Mouse (Mus musculus) liver, adult (tissue): ENCODE results near the gene Ascc3.

Source experiments
- GATA4 ChIP-seq: IDR thresholded peaks from 2 replicates; pipeline ENCODE4 v1.6.1; 2014; ENCODE audit warnings: mild to moderate bottlenecking, low read length; ENCODE audit not compliant: insufficient replicate concordance

Gene Ascc3

DNA sequence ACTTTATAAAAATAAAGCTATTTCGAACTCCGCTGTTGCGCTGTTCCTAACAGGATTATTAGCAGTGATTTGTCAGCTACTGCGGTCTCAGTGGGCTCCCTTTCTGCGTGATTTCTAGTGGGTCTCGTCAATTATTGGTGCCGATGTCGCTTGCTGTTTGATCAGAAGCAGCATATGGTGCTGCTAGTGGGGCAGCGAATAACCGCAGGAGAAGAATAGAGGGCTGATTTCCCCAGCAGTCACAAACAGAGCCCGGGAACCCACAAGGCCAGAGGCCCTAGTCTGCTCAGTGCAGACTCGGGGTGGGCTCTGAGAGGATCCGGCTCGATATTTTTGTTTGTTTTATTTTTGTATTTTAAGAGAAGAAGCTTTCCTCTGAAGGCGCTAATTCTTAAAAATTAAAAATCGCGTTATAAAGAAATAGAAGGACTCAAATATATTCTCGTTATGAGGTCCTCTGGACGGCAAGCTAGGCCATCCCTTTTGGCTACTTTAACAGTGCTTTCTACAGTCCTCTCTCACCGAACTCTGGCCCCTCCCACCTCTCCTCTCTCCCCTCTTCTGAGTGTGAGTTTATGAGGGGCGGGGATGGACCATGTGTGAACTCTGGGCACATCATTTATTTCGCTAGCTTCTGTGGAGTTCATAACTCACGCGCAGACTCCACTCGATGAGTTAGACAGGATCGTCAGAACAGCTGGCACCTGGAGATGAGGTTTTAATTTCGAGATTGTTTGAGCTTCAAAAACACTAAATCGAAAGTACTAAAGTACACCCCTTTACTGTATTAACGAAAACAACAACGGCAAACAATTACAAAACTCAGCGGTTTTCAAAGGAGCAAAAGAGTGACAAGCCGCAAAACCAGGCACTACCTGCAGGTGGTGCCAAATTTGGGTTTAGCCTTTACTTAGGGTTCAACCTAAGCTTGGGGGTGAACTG lies 305.3 kb downstream of the Ascc3 start:
- TF ChIP-seq GATA4 = no peak

DNA sequence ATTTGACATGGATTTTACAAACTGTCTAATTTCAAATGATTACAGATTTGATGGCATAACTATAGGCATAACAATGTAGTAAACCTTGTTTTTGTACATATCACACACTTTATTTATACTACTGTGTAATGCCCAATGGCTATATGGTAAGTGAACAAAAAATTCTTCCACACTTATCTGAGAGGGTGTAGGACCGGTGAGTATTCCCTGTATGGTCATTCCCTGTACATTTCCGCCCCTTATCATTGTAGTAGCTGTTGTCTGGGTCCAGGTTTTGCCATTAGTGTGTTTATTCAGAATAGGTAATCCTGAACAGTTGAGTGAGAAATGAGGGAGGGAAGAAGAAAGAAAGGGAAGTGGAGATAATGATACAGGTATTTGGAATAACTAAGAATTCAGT lies 306.2 kb downstream of the Ascc3 start:
- TF ChIP-seq GATA4 = no peak

DNA sequence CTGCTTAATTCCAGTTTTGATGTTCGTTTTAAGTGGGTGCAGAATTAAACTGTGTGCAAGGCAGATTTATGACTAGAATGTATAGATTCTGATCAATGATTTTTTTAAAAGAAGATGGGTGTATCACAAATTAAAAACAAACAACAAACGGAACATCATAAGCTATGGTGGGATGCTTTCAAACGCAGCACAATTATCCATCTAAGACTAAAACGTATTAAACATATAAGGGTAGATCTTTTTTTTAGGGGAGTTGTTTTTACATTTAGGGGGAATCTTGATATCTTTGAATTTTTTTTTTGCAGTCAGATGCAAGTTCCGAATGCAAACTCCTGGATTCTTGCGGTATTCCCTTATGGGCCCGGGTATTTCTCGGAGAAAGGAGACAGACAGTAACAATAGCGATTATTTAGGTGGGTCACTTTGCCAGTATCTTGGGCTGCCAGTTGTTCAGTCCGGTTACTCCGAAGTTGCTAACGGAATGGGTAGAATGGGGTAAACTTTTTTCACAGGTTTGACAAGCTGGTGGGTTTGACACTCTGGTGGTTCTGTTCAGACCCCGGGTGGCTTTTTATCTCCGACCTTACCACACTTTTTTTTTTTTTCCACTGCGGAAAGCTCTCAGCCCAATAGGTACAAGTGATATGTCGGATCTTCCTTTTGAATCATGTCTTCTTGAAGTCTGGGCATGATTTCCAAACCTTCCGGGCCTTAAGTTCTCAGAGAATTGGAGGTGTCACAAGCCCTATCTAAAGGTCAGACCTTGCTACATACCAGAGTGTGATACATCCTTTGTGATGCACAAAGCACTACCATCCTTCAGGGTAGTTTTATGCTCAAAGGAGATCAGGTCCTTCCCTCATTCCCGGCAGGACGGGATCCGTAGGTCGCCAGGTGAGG lies 307.6 kb downstream of the Ascc3 start:
- TF ChIP-seq GATA4 = no peak
